Mouse (Mus musculus): ENCODE measurements around the gene Rb1. TPM values are rescaled to one million over a fixed set of nuclear protein-coding genes. Genes with fewer than 3 reads are reported as not detected.

The Rb1 gene
- total and polyA plus RNA-seq, 3 experiments: 6.3 to 13.2 TPM; not detected in 1

DNA sequence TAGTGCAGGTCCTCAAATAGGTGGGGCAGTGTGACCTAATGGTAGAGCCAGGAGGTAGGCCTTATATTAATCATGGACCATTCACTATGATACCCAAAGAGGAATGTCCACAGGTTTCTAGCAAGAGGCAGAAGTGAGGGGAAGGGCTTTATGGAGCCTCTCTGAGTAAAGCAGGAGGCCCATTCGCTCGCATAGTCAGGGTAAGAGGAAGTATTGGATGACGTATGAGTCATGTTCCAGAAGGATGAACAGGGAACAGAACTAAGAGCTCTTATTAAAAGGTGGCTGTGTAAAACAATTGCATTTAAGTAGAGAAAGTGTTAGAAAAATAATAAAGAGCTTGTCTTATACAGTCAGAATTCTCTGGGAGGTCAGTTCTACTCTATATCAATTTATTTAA lies 145.0 kb downstream of the Rb1 start:
- no peak for TF ChIP-seq MXI1 (IDR thresholded peaks at IDR 0.05; ENCODE audit: low read depth, low read length)
- TF ChIP-seq RCOR1 (IDR thresholded peaks at IDR 0.05; ENCODE audit: low read depth, low read length): no peak
- TF ChIP-seq RAD21 (IDR thresholded peaks at IDR 0.05; ENCODE audit: low read depth, low read length): no peak
- TF ChIP-seq ZNF384 (IDR thresholded peaks at IDR 0.05; ENCODE audit: low read depth, low read length): no peak
- TF ChIP-seq E2F4 (IDR thresholded peaks at IDR 0.05; ENCODE audit: borderline replicate concordance, low read depth, low read length): no peak
- TF ChIP-seq CHD1 (IDR thresholded peaks at IDR 0.05; ENCODE audit: low read depth, low read length): no peak
- no peak for TF ChIP-seq TBP (IDR thresholded peaks at IDR 0.05; ENCODE audit: low read depth, low read length)
- peak; percentile 72 for DNase-seq (ENCODE audit: low read depth, low spot score)
- Histone ChIP-seq H3K4me1 (ENCODE audit: control insufficient read depth in 1 of 2, insufficient read depth in 2 of 2, low read length in 2 of 2) (peaks cover under 1 to 14% of the 10 kb centered on the region in 2 experiments; a peak in 3 of 4 replicates), H3K79me2 (ENCODE audit: control insufficient read depth, insufficient read depth, low read length, poor library complexity) (no peaks in the 10 kb centered on the region), H3K27me3 (ENCODE audit: control insufficient read depth in 1 of 2, insufficient read depth in 2 of 2, low read length in 2 of 2) (no peaks in the 10 kb centered on the region), H3K4me3 (ENCODE audit: control insufficient read depth in 1 of 2, insufficient read depth in 1 of 2, low read depth in 2 of 2, low read length in 2 of 2) (no peak overlapping the region), H3K9ac (ENCODE audit: control insufficient read depth, low read depth, low read length, poor library complexity, severe bottlenecking) (no peak overlapping the region), H3K36me3 (ENCODE audit: control insufficient read depth in 1 of 2, insufficient read depth in 2 of 2, low read length in 2 of 2) (peaks cover 0 to 3% of the 10 kb centered on the region in 2 experiments; a peak in 2 of 4 replicates), H3K9me3 (replicated peaks; ENCODE audit: insufficient read depth, low read length) (no peaks in the 10 kb centered on the region), H3K27ac (ENCODE audit: control insufficient read depth, low read depth, low read length) (no peak overlapping the region)

- Histone ChIP-seq H3K9me3 (replicated peaks; ENCODE audit: insufficient read depth, low read length) (no peaks in the 10 kb centered on the region), H3K27ac (ENCODE audit: control insufficient read depth, low read depth, low read length) (no peak overlapping the region), H3K27me3 (ENCODE audit: control insufficient read depth in 1 of 2, insufficient read depth in 2 of 2, low read length in 2 of 2) (no peaks in the 10 kb centered on the region), H3K36me3 (ENCODE audit: control insufficient read depth in 1 of 2, insufficient read depth in 2 of 2, low read length in 2 of 2) (peaks cover 0 to 10% of the 10 kb centered on the region in 2 experiments; a peak in 2 of 4 replicates), H3K9ac (ENCODE audit: control insufficient read depth, low read depth, low read length, poor library complexity, severe bottlenecking) (no peak overlapping the region), H3K4me1 (ENCODE audit: control insufficient read depth in 1 of 2, insufficient read depth in 2 of 2, low read length in 2 of 2) (peaks cover 3 to 20% of the 10 kb centered on the region in 2 experiments), H3K79me2 (ENCODE audit: control insufficient read depth, insufficient read depth, low read length, poor library complexity) (no peaks in the 10 kb centered on the region), H3K4me3 (ENCODE audit: control insufficient read depth in 1 of 2, insufficient read depth in 1 of 2, low read depth in 2 of 2, low read length in 2 of 2) (no peak overlapping the region)
- TF ChIP-seq CTCF (IDR thresholded peaks at IDR 0.05 in 2 of 3, conservative IDR thresholded peaks at IDR 0.05 in 1 of 3; ENCODE audit: control insufficient read depth in 1 of 3, insufficient read depth in 1 of 3, low read depth in 2 of 3, low read length in 3 of 3, poor library complexity in 1 of 3, severe bottlenecking in 1 of 3): no peak
- no peak for TF ChIP-seq KAT2A (conservative IDR thresholded peaks at IDR 0.05; ENCODE audit: low read depth, low read length)
- TF ChIP-seq SIN3A (IDR thresholded peaks at IDR 0.05; ENCODE audit: low read length): no peak
- TF ChIP-seq POLR2AphosphoS2 (IDR thresholded peaks at IDR 0.05; ENCODE audit: low read length): no peak
- no peak for TF ChIP-seq TAL1 (IDR thresholded peaks at IDR 0.05; ENCODE audit: low read length)
- no peak for TF ChIP-seq MYB (IDR thresholded peaks at IDR 0.05; ENCODE audit: low read depth, low read length)
- TF ChIP-seq ZNF384 (IDR thresholded peaks at IDR 0.05; ENCODE audit: low read depth, low read length): no peak
- no peak for TF ChIP-seq ZC3H11A (IDR thresholded peaks at IDR 0.05; ENCODE audit: low read depth, low read length)
- no peak for TF ChIP-seq TCF12 (IDR thresholded peaks at IDR 0.05; ENCODE audit: low read depth, low read length)
- TF ChIP-seq CHD1 (IDR thresholded peaks at IDR 0.05; ENCODE audit: low read depth, low read length): no peak
- TF ChIP-seq JUND (IDR thresholded peaks at IDR 0.05; ENCODE audit: low read depth, low read length): no peak
- no peak for TF ChIP-seq UBTF (IDR thresholded peaks at IDR 0.05; ENCODE audit: borderline replicate concordance, insufficient read depth, low read depth, low read length)
- DNase-seq (ENCODE audit: low read depth, low spot score): no peak
These were observed 146.4 kb downstream of the Rb1 start for GRCm38 (mm10) chr14:73179221-73179681.

Data from MEL (cell line).